Mouse (Mus musculus) ES-Bruce4 (cell line): ENCODE data around the gene Rgs12. TPM values are rescaled to one million over a fixed set of nuclear protein-coding genes. Genes with fewer than 3 reads are reported as not detected.

ENCODE experiments used
- H3K27ac ChIP-seq: 2 replicates; pipeline ENCODE4 v1.5.1; 2012; ENCODE audit warnings: low read length, inconsistent platforms; ENCODE audit not compliant: insufficient read depth
- H3K27me3 ChIP-seq: 2 replicates; pipeline ENCODE4 v1.6.1; 2012; ENCODE audit warnings: mild to moderate bottlenecking, low read length, inconsistent platforms; ENCODE audit not compliant: control insufficient read depth, poor library complexity, insufficient read depth, severe bottlenecking
- H3K36me3 ChIP-seq: 2 replicates; pipeline ENCODE4 v1.6.1; 2012; ENCODE audit warnings: inconsistent platforms, mild to moderate bottlenecking, low read length, moderate library complexity; ENCODE audit not compliant: control insufficient read depth, poor library complexity, insufficient read depth, severe bottlenecking
- H3K4me1 ChIP-seq: one replicate; pipeline ENCODE4 v1.8.1; 2011; ENCODE audit warnings: low read length; ENCODE audit not compliant: control insufficient read depth, insufficient read depth
- H3K4me3 ChIP-seq: 2 replicates; pipeline ENCODE4 v1.5.1; 2011; ENCODE audit warnings: low read depth, mild to moderate bottlenecking, low read length
- H3K9ac ChIP-seq: 2 replicates; pipeline ENCODE4 v1.6.1; 2012; ENCODE audit warnings: low read depth, mild to moderate bottlenecking, inconsistent platforms; ENCODE audit not compliant: poor library complexity, severe bottlenecking
- H3K9me3 ChIP-seq: replicated peaks from 2 replicates; pipeline ENCODE4 v1.6.1; 2012; ENCODE audit warnings: mild to moderate bottlenecking, low read length, inconsistent platforms; ENCODE audit not compliant: control insufficient read depth, poor library complexity, insufficient read depth, severe bottlenecking
- CTCF ChIP-seq: IDR thresholded peaks from one replicate; pipeline ENCODE4 v1.8.1; 2011; ENCODE audit warnings: low read depth, low read length
- EP300 ChIP-seq: IDR thresholded peaks from 2 replicates; pipeline ENCODE4 v1.6.1; 2011; ENCODE audit warnings: low read depth, low read length; ENCODE audit not compliant: insufficient read depth
- POLR2A ChIP-seq: IDR thresholded peaks from one replicate; pipeline ENCODE4 v1.8.1; 2011; ENCODE audit warnings: low read length; ENCODE audit not compliant: insufficient read depth
- polyA plus RNA-seq: library from polyadenylated mRNA; stranded (reverse); fragments of >200 nt; gene quantifications from 2 replicates; pipeline ENCODE4 v1.2.4, GENCODE M21; 2011; ENCODE audit warnings: low read depth; ENCODE audit not compliant: missing spikeins, insufficient read depth, insufficient read length

The Rgs12 gene
- polyA plus RNA-seq, 1 experiment = 23.4 TPM

GRCm38 (mm10) chr5:34972471-34972870 lies 23.2 kb downstream of the Rgs12 start:
- no peak overlapping the region for H3K9ac ChIP-seq
- TF ChIP-seq EP300 = no peak
- no peak for TF ChIP-seq POLR2A
- H3K27ac ChIP-seq = no peak overlapping the region
- H3K4me1 ChIP-seq = no peaks in the 10 kb centered on the region
- H3K27me3 ChIP-seq = no peaks in the 10 kb centered on the region
- H3K36me3 ChIP-seq = no peaks in the 10 kb centered on the region
- no peak overlapping the region for H3K4me3 ChIP-seq
- H3K9me3 ChIP-seq = no peaks in the 10 kb centered on the region

- H3K27me3 ChIP-seq = no peaks in the 10 kb centered on the region
- no peaks in the 10 kb centered on the region for H3K4me1 ChIP-seq
- no peak overlapping the region for H3K27ac ChIP-seq
- no peaks in the 10 kb centered on the region for H3K36me3 ChIP-seq
- H3K4me3 ChIP-seq = no peak overlapping the region
- no peak overlapping the region for H3K9ac ChIP-seq
- H3K9me3 ChIP-seq = no peaks in the 10 kb centered on the region
- TF ChIP-seq POLR2A (no peak), EP300 (no peak), CTCF (no peak)
These were observed 24.5 kb downstream of the Rgs12 start for GRCm38 (mm10) chr5:34973560-34974317.

GRCm38 (mm10) chr5:34974773-34975443 lies 25.7 kb downstream of the Rgs12 start:
- TF ChIP-seq CTCF (no peak), EP300 (no peak), POLR2A (no peak)
- no peak overlapping the region for H3K4me3 ChIP-seq
- no peaks in the 10 kb centered on the region for H3K27me3 ChIP-seq
- H3K9me3 ChIP-seq = no peaks in the 10 kb centered on the region
- no peak overlapping the region for H3K27ac ChIP-seq
- H3K9ac ChIP-seq = no peak overlapping the region
- H3K36me3 ChIP-seq = no peaks in the 10 kb centered on the region
- H3K4me1 ChIP-seq = peaks cover 1% of the 10 kb centered on the region

GRCm38 (mm10) chr5:34976540-34977292 lies 27.5 kb downstream of the Rgs12 start:
- Histone ChIP-seq H3K4me1 (peaks cover 3% of the 10 kb centered on the region), H3K9me3 (no peaks in the 10 kb centered on the region), H3K36me3 (no peaks in the 10 kb centered on the region), H3K9ac (no peak overlapping the region), H3K4me3 (no peak overlapping the region), H3K27ac (no peak overlapping the region), H3K27me3 (no peaks in the 10 kb centered on the region)
- TF ChIP-seq POLR2A = no peak
- TF ChIP-seq EP300 = no peak
- TF ChIP-seq CTCF = no peak

- Histone ChIP-seq H3K4me3 (no peak overlapping the region), H3K9ac (no peak overlapping the region), H3K4me1 (peaks cover 3% of the 10 kb centered on the region), H3K27ac (no peak overlapping the region), H3K9me3 (no peaks in the 10 kb centered on the region), H3K27me3 (no peaks in the 10 kb centered on the region), H3K36me3 (no peaks in the 10 kb centered on the region)
- no peak for TF ChIP-seq EP300
- TF ChIP-seq POLR2A = no peak
These were observed 30.9 kb downstream of the Rgs12 start for GRCm38 (mm10) chr5:34980099-34980498.
